Mouse (Mus musculus) B cell, adult 2 months (primary cell): ENCODE data around the gene Morn3.

Source experiments
- DNase-seq, 2 experiments: peaks; one replicate each; pipeline ENCODE4 v3.0.0; 2022

Gene Morn3

DNA sequence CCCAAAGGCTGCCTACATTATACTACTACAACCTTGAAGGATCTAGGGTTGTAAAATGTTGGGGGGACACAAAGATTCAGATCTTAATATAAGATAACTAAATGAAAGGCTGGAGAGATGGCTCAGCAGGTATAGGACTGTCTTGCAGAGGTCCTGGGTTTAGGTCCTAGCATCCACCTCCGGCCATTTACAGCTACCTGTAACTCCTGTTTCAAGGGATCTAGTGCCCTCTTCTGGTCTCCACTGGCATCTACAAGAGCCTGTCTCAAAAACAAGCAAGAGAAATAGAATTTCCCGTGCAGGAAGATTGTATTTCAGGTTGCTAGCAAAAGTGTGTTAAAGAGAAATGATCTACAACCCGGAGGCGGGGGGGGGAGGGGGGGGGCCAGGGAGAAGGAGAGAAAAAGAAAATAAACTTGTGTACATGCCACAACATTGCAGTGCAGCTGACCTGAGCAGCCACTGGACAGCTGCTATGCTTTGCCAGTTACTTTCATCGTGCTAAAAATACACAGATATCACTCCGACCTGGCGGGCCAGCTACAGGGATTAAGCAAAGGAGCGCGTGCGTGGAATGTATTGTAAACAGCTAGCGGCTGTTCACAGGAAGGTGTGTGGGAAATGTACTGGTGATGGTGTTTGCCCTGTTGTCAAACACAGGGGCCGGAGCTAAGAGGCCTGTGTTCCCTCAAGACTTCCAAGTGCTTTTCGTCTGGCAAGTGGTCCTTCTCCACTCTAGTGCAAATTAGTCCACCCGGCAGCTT lies 13.1 kb upstream of the Morn3 start:
- DNase-seq = peak; percentile 57 to 69

DNA sequence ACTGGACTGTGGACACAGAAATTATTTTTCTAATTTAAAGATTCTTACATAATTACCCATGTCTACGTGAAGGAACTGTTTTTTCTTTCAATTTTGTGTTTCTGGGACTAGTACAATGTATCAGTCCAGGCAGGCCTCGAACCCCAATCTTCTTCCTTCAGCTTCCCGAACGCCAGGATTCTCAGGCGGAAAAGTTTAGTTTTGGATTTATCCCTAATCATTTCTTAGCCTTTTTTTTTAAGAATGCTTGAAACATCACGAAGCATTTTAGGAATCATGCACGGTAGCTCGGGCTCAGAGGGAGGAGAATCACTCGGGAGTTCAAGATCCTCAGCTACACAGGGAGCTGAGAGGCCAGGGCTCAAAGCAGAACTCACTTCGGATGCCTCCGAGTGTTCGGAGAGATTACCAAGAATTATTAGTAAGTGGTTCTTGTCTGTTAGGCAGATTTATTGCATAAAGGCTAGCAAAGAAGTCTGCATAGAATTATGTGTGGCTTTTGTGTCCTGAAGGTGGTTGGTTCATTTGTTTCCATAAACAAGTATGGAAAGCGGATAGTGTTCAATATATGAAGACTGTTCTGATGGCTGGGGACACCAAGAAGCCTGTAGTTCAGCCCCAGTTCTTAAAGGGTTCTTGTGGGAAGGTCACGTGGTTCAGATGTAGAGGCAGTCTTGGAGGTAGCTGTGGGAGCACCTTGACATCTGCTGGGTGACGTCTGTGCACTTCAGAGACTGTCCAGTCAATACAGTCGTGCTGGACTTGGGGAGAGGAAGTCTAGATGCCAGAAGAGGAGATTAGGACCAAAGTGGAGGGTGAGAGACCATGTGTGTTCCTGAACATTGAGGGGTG lies 11.7 kb upstream of the Morn3 start:
- DNase-seq = peak in 1 of 2 experiments; percentile 24

DNA sequence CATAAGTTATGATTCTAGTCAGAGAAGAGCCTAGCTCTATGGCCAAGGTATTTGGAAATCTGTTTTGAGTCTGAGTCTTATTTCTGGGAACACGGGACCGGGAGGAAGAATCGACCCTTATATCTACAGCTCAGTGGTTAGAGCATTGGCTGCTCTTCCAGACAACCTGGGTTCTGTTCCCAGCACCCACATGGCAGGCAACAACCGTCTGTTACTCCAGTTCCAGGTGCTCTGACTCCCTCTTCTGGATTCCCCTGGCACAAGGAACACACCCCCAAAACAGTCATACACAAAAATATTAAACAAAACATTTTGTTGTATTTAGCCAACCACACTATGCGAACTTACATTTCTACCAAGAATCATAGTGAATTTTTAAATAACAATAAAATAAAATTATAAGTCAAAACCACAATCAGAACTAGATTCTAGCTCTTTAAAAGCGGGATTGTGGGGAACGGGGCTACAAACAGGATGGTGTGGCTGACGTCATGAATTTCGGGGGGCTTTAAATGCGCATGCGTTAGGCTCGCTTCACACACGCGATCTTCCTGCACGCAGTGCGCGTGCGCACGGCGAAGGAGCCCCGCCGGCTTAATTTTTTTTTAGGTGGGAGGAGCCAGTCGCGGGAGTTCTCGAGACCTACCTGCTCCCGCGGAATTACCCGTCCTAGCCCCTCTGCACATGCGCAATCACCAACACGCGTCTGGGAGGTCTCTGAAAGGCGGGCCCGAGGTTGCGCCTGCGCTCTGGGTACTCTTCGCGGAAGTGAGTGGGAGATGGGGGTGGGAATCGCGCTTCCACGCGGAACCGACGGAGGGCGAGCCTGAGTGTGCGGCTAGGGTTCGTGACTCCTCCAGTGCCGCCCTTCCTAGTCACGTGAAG lies 10.8 kb upstream of the Morn3 start:
- peak; percentile 97 to 98 for DNase-seq

DNA sequence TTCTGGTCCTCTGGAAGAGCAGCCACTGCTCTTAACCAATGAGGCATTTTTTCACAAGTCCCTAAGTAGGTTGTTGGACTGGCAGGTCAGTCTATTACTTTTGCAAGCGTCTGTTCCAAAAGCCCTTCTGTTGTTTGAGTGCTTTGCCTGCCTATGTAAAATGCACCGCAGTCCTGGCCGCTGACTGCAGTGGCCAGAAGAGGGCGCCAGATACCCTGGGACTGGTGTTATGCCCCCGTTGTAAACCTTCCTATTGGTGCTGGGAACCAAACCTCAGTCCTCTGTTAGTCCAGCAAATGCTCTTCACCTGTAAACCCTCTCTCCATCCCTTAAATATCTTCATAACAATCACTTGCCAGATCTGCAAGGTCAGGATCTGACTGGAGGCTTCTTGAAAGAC lies 4.9 kb upstream of the Morn3 start:
- peak; percentile 38 for DNase-seq

DNA sequence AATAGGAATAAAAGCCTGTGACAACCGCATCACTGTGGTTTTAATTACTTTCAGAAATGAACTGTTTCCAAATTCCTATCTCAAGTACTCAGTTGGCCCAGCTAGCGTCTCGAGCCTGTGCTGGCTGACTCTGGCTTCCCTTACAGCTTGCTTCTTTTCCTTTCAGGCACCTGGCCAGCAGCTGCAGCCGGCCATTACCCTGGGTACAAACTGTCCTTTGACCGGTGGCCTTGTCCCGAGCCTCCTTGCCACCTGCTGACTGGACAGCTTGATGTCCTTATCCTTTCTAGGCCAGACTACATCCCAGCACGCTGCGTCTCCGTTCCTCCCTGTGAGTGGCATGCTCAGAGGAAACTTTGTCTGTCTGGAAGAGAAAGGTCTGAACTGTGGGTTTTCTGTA lies 4.1 kb upstream of the Morn3 start:
- DNase-seq = no peak

DNA sequence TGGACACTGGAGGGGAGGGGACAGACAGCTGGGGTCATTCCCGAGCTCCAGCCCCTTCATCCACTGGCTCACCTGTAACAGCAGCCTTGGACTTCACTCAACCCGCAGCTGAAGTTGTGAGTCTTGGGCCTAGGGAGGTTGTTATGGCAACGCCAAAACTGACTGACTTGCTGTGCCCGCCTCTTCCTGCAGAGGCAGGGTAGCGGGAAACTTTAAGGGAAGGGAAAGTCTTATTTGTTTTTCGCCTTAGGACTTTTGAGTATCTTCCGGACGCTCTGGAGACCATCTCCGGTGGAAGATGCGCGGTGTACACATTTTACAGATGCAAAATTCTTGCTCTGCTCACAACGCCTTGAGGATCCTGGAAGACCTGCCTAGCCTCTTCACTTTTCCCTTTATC lies 2.5 kb upstream of the Morn3 start:
- peak; percentile 51 to 54 for DNase-seq

DNA sequence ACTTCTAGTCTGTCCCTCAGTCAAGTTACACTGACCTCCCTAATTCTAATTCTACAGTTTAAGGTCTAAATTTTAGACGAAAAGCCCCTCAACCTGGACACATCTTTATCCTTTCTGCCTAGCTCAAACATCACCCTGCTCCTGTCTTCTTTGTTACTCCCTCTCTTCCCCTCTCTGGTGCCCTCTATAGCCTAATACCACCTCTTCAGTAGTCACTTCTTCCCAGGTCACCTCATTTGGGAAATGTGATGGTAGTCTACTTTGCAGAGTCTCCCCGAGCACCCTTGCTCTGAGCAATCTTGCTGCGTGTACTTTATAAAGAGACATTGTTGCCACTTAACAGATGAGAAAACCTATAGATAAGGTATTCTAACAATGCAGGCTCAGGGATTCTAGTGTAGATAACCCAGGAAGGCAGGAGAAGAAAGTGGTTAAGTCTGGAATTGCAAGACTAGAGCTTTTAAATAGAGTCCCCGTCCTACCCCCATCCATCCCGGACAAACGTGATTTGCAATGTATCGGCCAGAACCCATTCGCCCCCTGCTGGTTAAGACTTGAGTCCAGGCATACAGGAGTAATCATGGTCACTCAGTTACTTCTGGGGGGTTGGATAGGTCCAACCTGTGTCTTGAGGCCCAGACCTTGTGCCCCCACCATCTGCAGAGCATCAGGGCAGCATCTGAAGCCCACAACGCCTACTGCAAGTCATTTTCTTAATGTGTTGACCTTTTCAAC lies 1.1 kb downstream of the Morn3 start:
- peak; percentile 71 to 73 for DNase-seq

DNA sequence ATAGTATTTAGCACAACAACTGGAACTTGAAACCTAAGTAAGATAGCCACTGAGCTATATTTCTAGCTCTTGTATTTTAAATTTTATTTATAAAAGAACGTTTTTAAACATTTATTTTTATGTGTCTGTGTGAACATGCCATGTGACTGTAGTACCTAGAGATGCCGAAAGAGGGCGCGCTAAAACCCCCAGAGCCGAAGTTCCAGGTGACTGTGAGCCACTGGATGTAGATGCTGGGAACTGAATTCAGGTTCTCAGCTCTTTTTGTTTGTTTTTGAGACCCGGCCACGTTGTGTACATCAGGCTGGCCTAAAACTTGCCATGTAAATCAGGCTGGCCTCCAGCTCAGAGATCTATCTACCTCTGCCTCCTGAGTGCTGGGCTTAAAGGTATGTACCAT lies 3.0 kb downstream of the Morn3 start:
- DNase-seq = peak; percentile 71 to 72

DNA sequence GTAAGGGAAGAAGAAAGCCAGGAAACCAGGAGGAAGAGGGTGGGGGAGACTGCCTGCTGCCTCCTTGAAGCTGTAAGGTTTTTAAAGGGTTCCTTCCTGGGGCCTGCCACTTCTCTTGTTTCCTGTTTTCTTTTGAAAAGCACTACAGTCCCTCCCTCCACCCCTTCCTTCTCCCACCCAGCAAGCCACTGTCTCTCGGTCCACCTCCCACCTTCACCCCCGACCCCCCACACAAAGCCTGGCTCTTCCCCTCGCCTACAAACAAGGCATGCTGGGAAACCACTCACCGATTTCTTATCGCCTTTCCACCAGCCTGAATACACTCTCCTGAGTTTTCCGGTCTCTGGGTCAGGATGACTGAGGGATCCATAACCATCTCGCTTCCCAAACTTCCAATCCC lies 6.0 kb downstream of the Morn3 start:
- DNase-seq = no peak

DNA sequence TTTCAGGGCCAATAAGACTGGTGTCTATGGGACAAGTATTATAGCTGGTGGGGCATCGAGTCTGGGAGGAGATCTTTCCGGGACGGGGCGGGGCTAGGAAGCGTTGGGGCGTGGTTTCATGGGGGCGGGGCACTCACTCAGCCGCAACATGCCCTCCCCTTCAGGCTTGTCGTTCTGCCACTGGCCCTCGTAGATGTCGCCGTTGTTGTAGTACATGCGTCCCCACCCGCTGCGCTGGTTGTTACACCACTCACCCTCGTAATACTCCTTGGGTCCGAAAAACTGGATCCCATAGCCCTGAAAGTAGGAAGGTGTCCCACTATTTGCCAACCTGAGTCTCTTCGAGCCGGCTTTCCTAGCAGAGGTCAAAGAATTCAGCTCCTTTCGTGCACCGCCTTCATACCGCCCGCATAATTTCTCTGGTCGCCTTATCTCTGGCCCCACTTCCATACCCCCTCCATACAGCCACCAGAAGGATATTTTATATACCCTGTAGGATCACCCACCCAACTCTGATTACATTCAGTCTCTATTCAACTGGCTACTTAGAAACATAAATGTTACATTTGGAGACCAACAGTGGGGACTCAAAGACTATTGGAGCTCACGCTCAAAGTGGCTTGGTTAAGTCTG lies 7.6 kb downstream of the Morn3 start:
- peak; percentile 91 to 93 for DNase-seq

DNA sequence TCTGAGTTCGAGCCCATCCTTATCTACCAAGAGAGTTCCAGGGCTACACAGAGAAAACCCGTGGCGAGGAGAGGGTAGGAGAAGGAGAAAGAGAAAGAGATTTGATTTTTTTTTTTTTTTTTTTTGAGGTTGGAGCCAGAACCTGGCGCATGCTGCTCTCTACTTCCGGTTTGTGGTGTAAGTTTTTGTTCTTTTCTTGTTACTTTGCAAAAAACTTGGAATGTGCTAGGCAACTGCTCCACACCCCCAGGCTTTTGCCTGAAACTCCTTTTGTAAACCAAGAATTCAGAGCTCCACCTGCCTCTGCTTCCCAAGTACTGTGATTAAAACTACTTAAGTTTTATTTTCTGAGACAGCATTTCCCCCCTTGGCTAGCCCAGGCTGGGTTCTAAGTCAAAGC lies 8.7 kb downstream of the Morn3 start:
- no peak for DNase-seq

DNA sequence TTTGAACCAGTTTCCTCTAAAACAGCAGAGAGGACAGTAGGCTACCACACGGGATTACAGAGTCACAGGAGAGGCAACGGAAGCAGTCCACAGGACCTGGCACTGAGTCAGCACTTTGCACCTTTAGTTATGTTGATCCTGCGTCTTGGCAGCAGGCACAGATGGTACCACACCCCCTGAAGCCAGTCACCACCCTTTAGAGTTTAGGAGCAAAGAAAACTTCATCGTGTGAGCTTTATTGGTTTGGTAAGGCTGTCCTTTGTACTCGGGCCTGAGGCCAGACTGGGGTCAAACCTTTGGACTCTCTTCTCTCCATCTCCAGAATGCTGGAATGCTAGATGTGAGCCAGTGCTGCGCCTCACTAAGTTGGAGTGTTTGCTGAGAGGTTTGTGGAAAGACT lies 11.3 kb downstream of the Morn3 start:
- DNase-seq = no peak

DNA sequence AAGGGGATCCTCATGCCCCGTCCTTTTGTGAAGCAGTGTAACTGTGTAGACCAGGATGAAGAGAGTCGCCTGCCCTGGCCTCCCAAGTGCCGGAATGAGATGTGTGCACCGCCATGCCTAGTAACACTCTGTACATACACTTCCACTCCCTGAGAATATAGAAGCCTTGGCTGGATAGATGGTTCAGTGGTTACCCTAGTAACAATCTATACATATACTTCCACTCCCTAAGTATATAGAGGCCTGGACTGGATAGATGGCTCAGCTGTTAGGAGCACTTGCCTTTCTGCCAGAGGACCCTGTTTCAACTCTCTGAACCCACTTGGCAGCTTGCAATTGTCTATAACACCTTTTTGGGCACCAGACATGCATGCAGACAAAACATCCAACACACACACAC lies 11.7 kb downstream of the Morn3 start:
- DNase-seq = no peak

DNA sequence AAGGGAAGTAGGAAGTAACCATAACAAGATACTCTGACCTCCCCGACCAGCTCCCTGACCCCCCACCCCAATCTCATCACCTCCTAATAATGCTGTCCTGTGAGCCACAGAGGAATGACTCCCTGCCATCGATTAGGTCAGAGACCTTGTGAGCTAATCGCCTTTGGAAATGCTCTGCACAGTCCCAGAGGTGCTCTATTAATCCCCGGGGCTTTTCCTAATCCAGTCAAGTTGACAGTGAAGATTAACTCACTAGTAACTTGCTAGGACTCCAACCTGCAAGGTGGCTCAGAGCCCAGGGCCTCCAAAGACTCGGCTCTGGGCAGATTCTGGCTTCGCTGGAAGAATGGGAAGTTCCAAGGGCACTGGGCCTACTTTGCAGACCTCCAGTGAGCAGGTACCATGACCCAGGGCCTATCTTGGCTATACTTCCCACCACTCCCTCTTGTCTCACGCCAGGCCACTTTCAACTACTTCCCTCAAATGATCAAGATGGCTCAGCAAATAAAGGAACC lies 13.1 kb downstream of the Morn3 start:
- DNase-seq = no peak

DNA sequence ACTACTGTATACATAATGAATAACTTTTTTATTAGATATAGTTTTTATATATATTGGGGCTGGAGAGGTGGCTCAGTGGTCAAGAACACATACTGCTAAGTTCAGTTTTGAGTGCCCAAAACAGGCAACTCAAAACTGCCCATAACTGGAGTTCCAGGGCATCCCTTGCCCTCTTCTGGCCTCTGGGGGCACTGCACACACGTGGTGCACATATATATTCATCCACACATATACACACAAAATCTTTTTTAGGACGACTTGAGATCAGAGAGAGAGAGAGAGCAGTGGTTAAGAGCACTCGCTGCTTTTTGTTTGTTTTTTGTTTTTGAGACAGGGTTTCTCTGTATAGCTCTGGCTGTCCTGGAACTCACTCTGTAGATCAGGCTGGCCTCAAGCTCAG lies 15.5 kb downstream of the Morn3 start:
- peak in 1 of 2 experiments; percentile 23 for DNase-seq

DNA sequence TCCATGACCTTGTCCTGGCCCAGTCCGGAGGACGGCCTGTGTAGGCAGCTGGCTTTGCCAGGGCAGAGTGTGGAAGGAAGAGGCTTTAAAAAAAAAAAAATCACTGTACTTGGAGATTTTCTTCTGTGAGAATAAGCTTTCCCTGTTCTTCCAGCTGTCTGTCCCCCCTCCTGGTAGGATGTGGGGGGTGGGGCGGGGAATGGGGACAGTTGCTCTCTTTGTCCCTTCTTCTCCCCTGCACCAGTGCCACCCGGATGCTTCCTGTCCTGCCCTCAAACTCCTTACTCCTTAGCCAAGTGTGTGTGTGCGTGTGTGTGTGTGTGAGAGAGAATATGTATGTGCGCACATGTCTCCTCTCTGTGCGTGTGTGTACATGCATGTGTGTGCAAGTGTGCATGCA lies 17.1 kb downstream of the Morn3 start:
- no peak for DNase-seq

DNA sequence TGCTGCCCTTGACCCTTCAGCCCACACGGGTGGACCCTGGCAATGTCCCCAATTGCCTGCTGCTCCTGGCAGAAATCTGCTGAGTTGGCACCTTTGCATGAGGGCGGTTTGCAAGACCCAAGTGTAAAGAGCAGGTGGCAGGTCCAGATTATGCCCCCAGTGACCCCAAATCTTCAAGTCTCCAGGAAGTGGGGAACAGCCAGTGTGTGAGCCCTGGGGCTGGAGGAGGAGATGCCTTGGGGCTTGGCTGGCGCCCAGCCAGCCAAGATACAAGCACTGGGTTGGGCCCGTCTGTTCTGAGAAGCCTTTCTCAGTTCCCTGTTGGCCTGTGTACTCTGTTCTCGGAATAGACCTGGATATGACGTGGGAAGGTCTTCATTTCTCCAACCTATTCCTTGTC lies 19.4 kb downstream of the Morn3 start:
- DNase-seq = no peak

DNA sequence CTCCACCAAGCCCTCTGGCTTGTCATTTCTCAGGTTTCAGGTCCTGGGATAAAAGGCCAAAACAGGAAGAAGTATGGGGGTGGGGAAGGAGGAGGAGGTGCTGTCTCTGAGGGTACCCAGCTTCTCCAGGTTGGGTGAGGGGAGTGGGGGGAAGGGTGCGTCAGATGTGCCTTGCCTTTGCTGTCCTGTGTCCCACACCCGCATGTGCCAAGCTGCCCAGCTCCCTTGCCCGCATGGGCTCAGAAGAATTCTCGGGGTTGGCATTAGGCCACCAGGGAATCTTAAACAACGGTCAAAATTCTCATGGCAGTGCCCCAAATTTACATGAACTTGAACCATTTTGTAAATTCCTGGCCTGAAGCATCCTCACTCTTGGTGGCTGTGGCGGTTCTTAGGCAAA lies 20.4 kb downstream of the Morn3 start:
- no peak for DNase-seq

DNA sequence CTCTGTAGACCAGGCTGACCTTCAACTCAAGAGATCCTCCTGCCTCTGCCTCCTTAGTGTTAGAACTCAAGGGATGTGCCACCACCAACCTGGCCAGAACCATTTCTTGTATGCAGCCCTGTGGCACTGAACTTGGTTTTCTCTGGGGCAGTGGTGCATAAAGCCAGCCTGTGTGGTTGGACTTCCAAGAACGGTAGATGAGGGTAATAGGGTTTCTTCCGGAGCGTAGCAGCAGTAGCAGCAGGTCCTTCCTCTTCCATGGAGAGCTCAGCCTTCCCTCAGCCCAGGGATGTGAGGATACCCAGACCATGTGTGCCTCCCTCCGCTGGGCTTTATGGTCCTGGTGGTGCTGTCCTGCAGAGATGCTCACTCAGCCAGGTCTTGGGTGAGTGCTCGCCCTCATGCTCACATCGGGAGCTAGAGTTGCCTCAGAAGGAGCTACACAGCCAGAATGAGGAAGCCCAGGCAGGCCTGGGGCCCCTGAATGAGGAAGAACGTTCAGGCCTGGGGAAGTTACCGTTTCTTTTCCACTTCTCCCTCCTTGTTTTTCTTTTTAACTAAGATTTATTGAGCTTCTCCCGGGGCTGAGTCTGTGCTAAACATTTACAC lies 21.7 kb downstream of the Morn3 start:
- DNase-seq = peak; percentile 74 to 75

DNA sequence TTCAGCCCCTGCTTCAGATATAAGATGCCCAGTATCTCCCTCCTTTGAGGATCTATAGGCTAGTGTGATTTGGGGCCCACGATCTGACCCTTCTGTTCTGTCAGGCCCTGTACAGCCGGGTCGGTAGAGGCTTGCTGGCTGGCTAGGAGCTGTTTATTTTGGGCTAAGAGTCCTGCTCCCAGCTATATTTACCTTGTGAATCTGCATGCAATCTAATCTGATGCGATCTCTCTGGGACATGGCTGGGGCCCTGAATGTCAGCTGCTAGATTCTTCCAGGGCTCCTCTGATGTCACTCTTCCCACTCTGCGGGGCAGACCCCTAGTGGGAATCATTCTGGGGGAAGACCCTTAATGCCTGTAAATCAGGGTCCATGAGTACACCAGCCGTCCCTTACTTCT lies 22.5 kb downstream of the Morn3 start:
- DNase-seq = no peak

DNA sequence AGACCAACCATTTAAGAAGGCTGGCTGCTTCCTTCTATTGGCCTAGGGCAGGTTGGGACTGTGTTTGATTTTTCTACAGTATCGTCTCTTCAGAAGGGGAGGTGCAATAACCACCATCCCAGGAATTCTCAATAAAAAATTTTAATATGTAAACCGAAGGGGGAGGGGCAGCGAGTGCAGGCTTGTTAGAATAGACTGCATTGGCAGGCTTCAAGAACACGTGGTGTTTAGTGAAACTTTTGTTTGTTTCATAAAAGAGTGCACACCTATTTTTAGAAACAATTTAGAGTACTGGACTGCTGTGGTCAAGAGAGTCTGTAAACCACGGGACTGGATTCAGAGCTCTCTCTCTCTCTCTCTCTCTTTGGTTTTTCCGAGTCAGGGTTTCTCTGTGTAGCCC lies 23.8 kb downstream of the Morn3 start:
- DNase-seq = no peak
